Mouse (Mus musculus) midbrain, embryonic 13.5 days (tissue): ENCODE results near the gene Phkb. TPM values are rescaled to one million over a fixed set of nuclear protein-coding genes. Genes with fewer than 3 reads are reported as not detected.

Experiments used
- ATAC-seq: fragments of 200-750 bp; cut with Nextera tagmentation; 2 replicates; pipeline ENCODE4 v1.8.0; 2017; ENCODE audit warnings: mild to moderate bottlenecking, moderate TSS enrichment, moderate library complexity
- H3K27ac ChIP-seq: fragments of 300-500 bp; sonication (generic); 2 replicates; pipeline ENCODE4 v1.5.1; 2015; ENCODE audit warnings: inconsistent platforms, mild to moderate bottlenecking, moderate library complexity
- H3K27me3 ChIP-seq: fragments of 300-500 bp; sonication (generic); 2 replicates; pipeline ENCODE4 v1.6.1; 2015; ENCODE audit warnings: mild to moderate bottlenecking, inconsistent platforms
- H3K36me3 ChIP-seq: fragments of 300-500 bp; sonication (generic); 2 replicates; pipeline ENCODE4 v1.6.1; 2015; ENCODE audit warnings: mild to moderate bottlenecking, inconsistent platforms
- H3K4me1 ChIP-seq: fragments of 300-500 bp; sonication (generic); replicated peaks from 2 replicates; pipeline ENCODE4 v1.6.1; 2015; ENCODE audit warnings: inconsistent platforms
- H3K4me2 ChIP-seq: fragments of 300-500 bp; sonication (generic); replicated peaks from 2 replicates; pipeline ENCODE4 v1.6.1; 2015; ENCODE audit warnings: moderate library complexity, mild to moderate bottlenecking, inconsistent platforms
- H3K4me3 ChIP-seq: fragments of 300-500 bp; sonication (generic); replicated peaks from 2 replicates; pipeline ENCODE4 v1.5.1; 2015; ENCODE audit warnings: mild to moderate bottlenecking, inconsistent platforms
- H3K9ac ChIP-seq: fragments of 300-500 bp; sonication (generic); replicated peaks from 2 replicates; pipeline ENCODE4 v1.6.1; 2015; ENCODE audit warnings: mild to moderate bottlenecking, inconsistent platforms
- H3K9me3 ChIP-seq: fragments of 300-500 bp; sonication (generic); 2 replicates; pipeline ENCODE4 v1.6.1; 2016; ENCODE audit warnings: mild to moderate bottlenecking, inconsistent platforms
- WGBS: fragments of 180-500 bp; shearing (Covaris S2); methylation state at CpG from one replicate; pipeline ENCODE4 v1.1.7; 2015; 5-methylcytosine and 5-hydroxymethylcytosine counted together
- polyA plus RNA-seq: library from polyadenylated mRNA; unstranded; fragments of >200 nt; fragmentation: Nextera tagmentation; extraction: Ambion mirVana; gene quantifications from 2 replicates; pipeline ENCODE4 v1.2.1, GENCODE M21; 2015

The Phkb gene
- polyA plus RNA-seq, 1 experiment from 2014 or later: 41.8 TPM

GRCm38 (mm10) chr8:85959880-85960279 lies 119.1 kb downstream of the Phkb start:
- 93% methylated on average over 4 of the region's 4 CpGs for WGBS
- Histone ChIP-seq H3K27me3 (no peaks in the 10 kb centered on the region), H3K4me1 (no peaks in the 10 kb centered on the region)

GRCm38 (mm10) chr8:85977588-85978077 lies 136.9 kb downstream of the Phkb start:
- Histone ChIP-seq H3K27ac (no peak overlapping the region), H3K27me3 (no peaks in the 10 kb centered on the region), H3K9ac (no peak overlapping the region), H3K36me3 (peaks cover 9% of the 10 kb centered on the region), H3K9me3 (peaks cover 4% of the 10 kb centered on the region; the same call in 1 of the 2 replicates), H3K4me3 (no peak overlapping the region), H3K4me2 (no peak overlapping the region), H3K4me1 (no peaks in the 10 kb centered on the region)
- ATAC-seq: no peak
- WGBS: 96% methylated on average over 4 of the region's 4 CpGs

More at GRCm38 (mm10) chr8:85959880-85960279, 119.1 kb downstream of the Phkb start:
- no peak overlapping the region for H3K4me3 ChIP-seq
- H3K4me2 ChIP-seq: no peak overlapping the region
- no peak overlapping the region for H3K27ac ChIP-seq
- no peak overlapping the region for H3K9ac ChIP-seq
- no peaks in the 10 kb centered on the region for H3K36me3 ChIP-seq
- H3K9me3 ChIP-seq: no peaks in the 10 kb centered on the region
- no peak for ATAC-seq

GRCm38 (mm10) chr8:85992911-85993310 lies 152.2 kb downstream of the Phkb start:
- Histone ChIP-seq H3K27ac (no peak overlapping the region), H3K4me3 (no peak overlapping the region), H3K36me3 (no peaks in the 10 kb centered on the region), H3K4me1 (no peaks in the 10 kb centered on the region), H3K4me2 (no peak overlapping the region), H3K27me3 (no peaks in the 10 kb centered on the region), H3K9ac (no peak overlapping the region), H3K9me3 (no peaks in the 10 kb centered on the region)
- 94% methylated on average over 1 of the region's 1 CpGs for WGBS
- no peak for ATAC-seq

GRCm38 (mm10) chr8:85993661-85994060 lies 152.9 kb downstream of the Phkb start:
- ATAC-seq: no peak
- WGBS: 100% methylated on average over 1 of the region's 1 CpGs
- Histone ChIP-seq H3K4me1 (no peaks in the 10 kb centered on the region), H3K27me3 (no peaks in the 10 kb centered on the region), H3K4me2 (no peak overlapping the region), H3K9me3 (no peaks in the 10 kb centered on the region), H3K36me3 (no peaks in the 10 kb centered on the region), H3K27ac (no peak overlapping the region), H3K9ac (no peak overlapping the region), H3K4me3 (no peak overlapping the region)

- no peaks in the 10 kb centered on the region for H3K27me3 ChIP-seq
- H3K4me1 ChIP-seq: no peaks in the 10 kb centered on the region
- no peak overlapping the region for H3K9ac ChIP-seq
- no peak overlapping the region for H3K4me2 ChIP-seq
- WGBS: 71% methylated on average over 1 of the region's 1 CpGs
- no peak overlapping the region for H3K4me3 ChIP-seq
- no peaks in the 10 kb centered on the region for H3K36me3 ChIP-seq
- no peak overlapping the region for H3K27ac ChIP-seq
- ATAC-seq: no peak
- no peaks in the 10 kb centered on the region for H3K9me3 ChIP-seq
These were observed 155.2 kb downstream of the Phkb start for GRCm38 (mm10) chr8:85995971-85996370.

GRCm38 (mm10) chr8:86006485-86006884 lies 165.7 kb downstream of the Phkb start:
- no peak overlapping the region for H3K4me2 ChIP-seq
- no peak overlapping the region for H3K27ac ChIP-seq
- no peak for ATAC-seq
- no peaks in the 10 kb centered on the region for H3K27me3 ChIP-seq
- H3K9ac ChIP-seq: no peak overlapping the region
- no peak overlapping the region for H3K4me3 ChIP-seq
- no peaks in the 10 kb centered on the region for H3K36me3 ChIP-seq
- H3K9me3 ChIP-seq: peaks cover 2% of the 10 kb centered on the region; the same call in 1 of the 2 replicates
- no peaks in the 10 kb centered on the region for H3K4me1 ChIP-seq

- no peak for ATAC-seq
- Histone ChIP-seq H3K4me3 (no peak overlapping the region), H3K27me3 (no peaks in the 10 kb centered on the region), H3K27ac (no peak overlapping the region), H3K9me3 (no peaks in the 10 kb centered on the region), H3K4me1 (0 out of 2 replicates have a peak, but pooled peaks cover 4% of the 10 kb centered on the region), H3K36me3 (peaks cover 4% of the 10 kb centered on the region), H3K4me2 (no peak overlapping the region), H3K9ac (no peak overlapping the region)
- 67% methylated on average over 2 of the region's 2 CpGs for whole genome bisulfite sequencing
These were observed 176.0 kb downstream of the Phkb start for GRCm38 (mm10) chr8:86016806-86017205.

- H3K9me3 ChIP-seq: no peaks in the 10 kb centered on the region
- no peak overlapping the region for H3K27ac ChIP-seq
- WGBS: 86% methylated on average over 6 of the region's 6 CpGs
- H3K27me3 ChIP-seq: no peaks in the 10 kb centered on the region
- no peak for ATAC-seq
- no peak overlapping the region for H3K4me2 ChIP-seq
- H3K9ac ChIP-seq: no peak overlapping the region
- no peak overlapping the region for H3K4me3 ChIP-seq
- H3K4me1 ChIP-seq: no peaks in the 10 kb centered on the region
- H3K36me3 ChIP-seq: no peaks in the 10 kb centered on the region; the same call in none of the 2 replicates
These were observed 188.0 kb downstream of the Phkb start for GRCm38 (mm10) chr8:86028646-86029312.

- H3K9ac ChIP-seq: no peak overlapping the region
- H3K4me3 ChIP-seq: no peak overlapping the region
- 91% methylated on average over 7 of the region's 7 CpGs for WGBS
- H3K9me3 ChIP-seq: no peaks in the 10 kb centered on the region
- H3K4me1 ChIP-seq: no peaks in the 10 kb centered on the region
- H3K27ac ChIP-seq: no peak overlapping the region
- no peaks in the 10 kb centered on the region for H3K27me3 ChIP-seq
- no peaks in the 10 kb centered on the region; the same call in none of the 2 replicates for H3K36me3 ChIP-seq
- no peak overlapping the region for H3K4me2 ChIP-seq
- no peak for ATAC-seq
These were observed 188.7 kb downstream of the Phkb start for GRCm38 (mm10) chr8:86029451-86029850.

GRCm38 (mm10) chr8:86034662-86035365 lies 194.1 kb downstream of the Phkb start:
- WGBS: 86% methylated on average over 6 of the region's 6 CpGs
- Histone ChIP-seq H3K4me1 (no peaks in the 10 kb centered on the region), H3K9ac (no peak overlapping the region), H3K9me3 (no peaks in the 10 kb centered on the region), H3K27me3 (no peaks in the 10 kb centered on the region), H3K36me3 (peaks cover 5% of the 10 kb centered on the region; the same call in 1 of the 2 replicates), H3K4me3 (no peak overlapping the region), H3K27ac (no peak overlapping the region), H3K4me2 (no peak overlapping the region)
- ATAC-seq: no peak

- WGBS: 98% methylated on average over 4 of the region's 4 CpGs
- H3K9ac ChIP-seq: no peak overlapping the region
- ATAC-seq: no peak
- peaks cover 5% of the 10 kb centered on the region; the same call in 1 of the 2 replicates for H3K36me3 ChIP-seq
- no peaks in the 10 kb centered on the region for H3K4me1 ChIP-seq
- H3K9me3 ChIP-seq: no peaks in the 10 kb centered on the region
- no peak overlapping the region for H3K4me3 ChIP-seq
- H3K27me3 ChIP-seq: no peaks in the 10 kb centered on the region
- H3K27ac ChIP-seq: no peak overlapping the region
- H3K4me2 ChIP-seq: no peak overlapping the region
These were observed 194.6 kb downstream of the Phkb start for GRCm38 (mm10) chr8:86035371-86035770.

GRCm38 (mm10) chr8:86038462-86038861 lies 197.7 kb downstream of the Phkb start:
- H3K9me3 ChIP-seq: no peaks in the 10 kb centered on the region
- H3K4me2 ChIP-seq: no peak overlapping the region
- no peak overlapping the region for H3K9ac ChIP-seq
- peaks cover 5% of the 10 kb centered on the region; the same call in 1 of the 2 replicates for H3K36me3 ChIP-seq
- H3K27ac ChIP-seq: no peak overlapping the region
- H3K4me3 ChIP-seq: no peak overlapping the region
- 85% methylated on average over 3 of the region's 3 CpGs for WGBS
- no peaks in the 10 kb centered on the region for H3K27me3 ChIP-seq
- H3K4me1 ChIP-seq: 0 out of 2 replicates have a peak, but pooled peaks cover 6% of the 10 kb centered on the region
- ATAC-seq: no peak
